19 mouse cellular contexts compared by ENCODE assay signal in the genomic region with DNA sequence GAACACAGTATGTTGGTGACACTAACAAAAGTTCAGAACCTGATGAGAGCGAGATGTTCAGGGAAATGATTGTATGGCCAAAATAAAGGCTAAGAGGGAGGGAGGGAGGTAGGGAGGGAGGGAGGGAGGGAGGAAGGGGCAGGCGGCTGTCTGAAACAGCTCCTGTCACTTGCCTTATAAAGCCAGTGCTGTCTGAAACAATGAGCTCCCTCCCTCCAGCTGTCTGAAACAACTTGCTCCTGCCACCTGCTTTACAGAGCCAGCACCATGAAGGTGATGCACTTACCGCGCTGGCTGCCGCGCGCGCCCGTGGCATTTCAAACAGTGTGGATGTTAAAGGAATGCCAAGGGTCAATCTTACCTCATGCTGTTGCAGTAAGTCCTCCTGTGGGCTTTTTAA.
DNase-seq lines count a peak whose midpoint lies in the region; ATAC-seq and TF ChIP-seq lines count a peak whose summit lies in the region.
"Had no signal": no experiment of that assay in that cellular context is flagged by ENCODE, and none has a peak within 500 bp of the region (broad histone marks: within the 10 kb centered on the region; RNA-seq: fewer than 3 reads in every experiment).

No protein-coding gene starts in this region.

- no peak overlapping the region for H3K9ac ChIP-seq in forebrain, embryonic 11.5 days (ENCODE audit: low read length)
- no peak overlapping the region for H3K9ac ChIP-seq in forebrain, postnatal 0 days
- H3K9ac ChIP-seq in hindbrain, embryonic 12.5 days = no peak overlapping the region
- no peak overlapping the region for H3K9ac ChIP-seq in hindbrain, embryonic 11.5 days (ENCODE audit: low read depth, low read length)
- H3K9ac ChIP-seq in midbrain, embryonic 16.5 days (ENCODE audit: low read depth, low read length) = no peak overlapping the region
- no peak overlapping the region for H3K9ac ChIP-seq in midbrain, embryonic 11.5 days (ENCODE audit: low read length)
- H3K9ac ChIP-seq in hindbrain, embryonic 16.5 days (ENCODE audit: low read depth, low read length) = no peak overlapping the region
- H3K9ac ChIP-seq: limb, embryonic 13.5 days; liver, embryonic 14.5 days; stomach, embryonic 15.5 days had no signal

- H3K9me3 ChIP-seq in forebrain, embryonic 11.5 days (ENCODE audit: control insufficient read depth, low read length) = no peaks in the 10 kb centered on the region
- H3K9me3 ChIP-seq in forebrain, postnatal 0 days (ENCODE audit: low read length) = no peaks in the 10 kb centered on the region
- no peaks in the 10 kb centered on the region for H3K9me3 ChIP-seq in hindbrain, embryonic 12.5 days (replicated peaks)
- H3K9me3 ChIP-seq in hindbrain, embryonic 11.5 days (ENCODE audit: control insufficient read depth, low read length) = no peaks in the 10 kb centered on the region
- no peaks in the 10 kb centered on the region for H3K9me3 ChIP-seq in midbrain, embryonic 16.5 days (replicated peaks; ENCODE audit: control insufficient read depth, low read length, poor library complexity, severe bottlenecking)
- no peaks in the 10 kb centered on the region for H3K9me3 ChIP-seq in midbrain, embryonic 11.5 days (ENCODE audit: control insufficient read depth, low read length)
- no peaks in the 10 kb centered on the region for H3K9me3 ChIP-seq in hindbrain, embryonic 16.5 days (ENCODE audit: control insufficient read depth, low read length)
- H3K9me3 ChIP-seq: limb, embryonic 13.5 days; stomach, embryonic 15.5 days had no signal

- no peak overlapping the region for H3K4me2 ChIP-seq in forebrain, embryonic 11.5 days (ENCODE audit: low read depth, low read length, severe bottlenecking)
- no peak overlapping the region for H3K4me2 ChIP-seq in forebrain, postnatal 0 days (ENCODE audit: low read depth)
- 0 out of 2 replicates have a peak overlapping the region, but pooled peaks have one; percentile 19 for H3K4me2 ChIP-seq in hindbrain, embryonic 12.5 days (replicated peaks)
- no peak overlapping the region for H3K4me2 ChIP-seq in hindbrain, embryonic 11.5 days (replicated peaks; ENCODE audit: low read depth, low read length)
- H3K4me2 ChIP-seq in midbrain, embryonic 16.5 days (ENCODE audit: low read length) = peak overlapping the region; percentile 13; the same call in 1 of the 2 replicates
- no peak overlapping the region for H3K4me2 ChIP-seq in midbrain, embryonic 11.5 days
- H3K4me2 ChIP-seq in hindbrain, embryonic 16.5 days (ENCODE audit: low read length) = no peak overlapping the region
- H3K4me2 ChIP-seq: limb, embryonic 13.5 days; stomach, embryonic 15.5 days had no signal

- TF ChIP-seq CTCF in forebrain, postnatal 0 days (IDR thresholded peaks at IDR 0.05; ENCODE audit: low read depth) = no peak

- no peaks in the 10 kb centered on the region; the same call in 1 of the 2 replicates for H3K4me1 ChIP-seq in forebrain, embryonic 11.5 days (replicated peaks; ENCODE audit: control insufficient read depth, insufficient read depth, low read length)
- 0 out of 2 replicates have a peak, but pooled peaks cover 4% of the 10 kb centered on the region for H3K4me1 ChIP-seq in forebrain, postnatal 0 days (ENCODE audit: insufficient read depth)
- H3K4me1 ChIP-seq in hindbrain, embryonic 12.5 days = peaks cover 8% of the 10 kb centered on the region
- no peaks in the 10 kb centered on the region for H3K4me1 ChIP-seq in hindbrain, embryonic 11.5 days (replicated peaks; ENCODE audit: control insufficient read depth, insufficient read depth, low read length)
- peaks cover 5% of the 10 kb centered on the region; the same call in 1 of the 2 replicates for H3K4me1 ChIP-seq in midbrain, embryonic 16.5 days (ENCODE audit: control insufficient read depth, insufficient read depth, low read length)
- no peaks in the 10 kb centered on the region for H3K4me1 ChIP-seq in midbrain, embryonic 11.5 days (ENCODE audit: control insufficient read depth, insufficient read depth, low read length)
- peaks cover 4% of the 10 kb centered on the region for H3K4me1 ChIP-seq in hindbrain, embryonic 16.5 days (ENCODE audit: control insufficient read depth, insufficient read depth, low read depth, low read length)
- H3K4me1 ChIP-seq: stomach, embryonic 15.5 days had no signal

- no peak overlapping the region for H3K27ac ChIP-seq in forebrain, embryonic 11.5 days (ENCODE audit: low read depth, low read length)
- no peak overlapping the region for H3K27ac ChIP-seq in forebrain, postnatal 0 days (ENCODE audit: low read depth, low read length)
- H3K27ac ChIP-seq in hindbrain, embryonic 12.5 days = no peak overlapping the region
- H3K27ac ChIP-seq in hindbrain, embryonic 11.5 days (ENCODE audit: low read depth, low read length) = no peak overlapping the region
- H3K27ac ChIP-seq in midbrain, embryonic 16.5 days (ENCODE audit: low read length) = no peak overlapping the region
- no peak overlapping the region for H3K27ac ChIP-seq in midbrain, embryonic 11.5 days (ENCODE audit: low read depth, low read length)
- no peak overlapping the region for H3K27ac ChIP-seq in hindbrain, embryonic 16.5 days (ENCODE audit: low read depth, low read length)
- H3K27ac ChIP-seq: left cerebral cortex, adult 2 months; limb, embryonic 13.5 days; liver, embryonic 14.5 days; stomach, embryonic 15.5 days had no signal

- H3K27me3 ChIP-seq in forebrain, embryonic 11.5 days (ENCODE audit: control insufficient read depth, insufficient read depth, low read length) = no peaks in the 10 kb centered on the region
- H3K27me3 ChIP-seq in forebrain, postnatal 0 days (ENCODE audit: insufficient read depth, low read length) = no peaks in the 10 kb centered on the region
- peaks cover 8% of the 10 kb centered on the region; the same call in 1 of the 2 replicates for H3K27me3 ChIP-seq in hindbrain, embryonic 12.5 days
- no peaks in the 10 kb centered on the region for H3K27me3 ChIP-seq in hindbrain, embryonic 11.5 days (ENCODE audit: control insufficient read depth, insufficient read depth, low read length)
- H3K27me3 ChIP-seq in midbrain, embryonic 16.5 days (ENCODE audit: control insufficient read depth, insufficient read depth, low read depth, low read length) = no peaks in the 10 kb centered on the region
- H3K27me3 ChIP-seq in midbrain, embryonic 11.5 days (ENCODE audit: control insufficient read depth, insufficient read depth, low read length) = no peaks in the 10 kb centered on the region
- no peaks in the 10 kb centered on the region for H3K27me3 ChIP-seq in hindbrain, embryonic 16.5 days (replicated peaks; ENCODE audit: control insufficient read depth, insufficient read depth, low read length)
- H3K27me3 ChIP-seq: stomach, embryonic 15.5 days had no signal

- peak; percentile 34; the same call in 1 of the 2 replicates for ATAC-seq in forebrain, embryonic 11.5 days (replicated peaks; ENCODE audit: low FRiP score)
- ATAC-seq in forebrain, postnatal 0 days = no peak
- 0 out of 2 replicates have a peak, but pooled peaks have one; percentile 23 for ATAC-seq in hindbrain, embryonic 12.5 days (ENCODE audit: low FRiP score)
- no peak for ATAC-seq in hindbrain, embryonic 11.5 days (ENCODE audit: low FRiP score)
- peak; percentile 50; the same call in 1 of the 2 replicates for ATAC-seq in midbrain, embryonic 16.5 days
- ATAC-seq in midbrain, embryonic 11.5 days (ENCODE audit: low FRiP score) = no peak
- 0 out of 2 replicates have a peak, but pooled peaks have one; percentile 44 for ATAC-seq in hindbrain, embryonic 16.5 days

- no peak for DNase-seq in forebrain, embryonic 11.5 days (ENCODE audit: low spot score)
- no peak for DNase-seq in forebrain, postnatal 0 days
- DNase-seq in hindbrain, embryonic 11.5 days (ENCODE audit: low spot score) = no peak
- DNase-seq in midbrain, embryonic 11.5 days (ENCODE audit: low spot score, missing footprints) = no peak
- DNase-seq in lung, postnatal 10 days = no peak
- DNase-seq: adrenal gland, adult 2 months; cerebellum, adult 11-12 months; gastrocnemius, postnatal 14 days; kidney, adult 18-20 months; kidney, postnatal 10 days; lung, postnatal 14 days; spleen, adult 18-20 months had no signal

- no peaks in the 10 kb centered on the region for H3K36me3 ChIP-seq in forebrain, embryonic 11.5 days (ENCODE audit: control insufficient read depth, insufficient read depth, low read length)
- no peaks in the 10 kb centered on the region for H3K36me3 ChIP-seq in forebrain, postnatal 0 days (ENCODE audit: insufficient read depth)
- H3K36me3 ChIP-seq in hindbrain, embryonic 12.5 days = no peaks in the 10 kb centered on the region
- H3K36me3 ChIP-seq in hindbrain, embryonic 11.5 days (ENCODE audit: control insufficient read depth, insufficient read depth, low read length) = no peaks in the 10 kb centered on the region
- no peaks in the 10 kb centered on the region for H3K36me3 ChIP-seq in midbrain, embryonic 16.5 days (ENCODE audit: control insufficient read depth, insufficient read depth, low read length)
- no peaks in the 10 kb centered on the region; the same call in 1 of the 2 replicates for H3K36me3 ChIP-seq in midbrain, embryonic 11.5 days (ENCODE audit: control insufficient read depth, insufficient read depth, low read length)
- no peaks in the 10 kb centered on the region for H3K36me3 ChIP-seq in hindbrain, embryonic 16.5 days (ENCODE audit: control insufficient read depth, insufficient read depth, low read length)
- H3K36me3 ChIP-seq: limb, embryonic 13.5 days; stomach, embryonic 15.5 days had no signal

- WGBS in forebrain, embryonic 11.5 days = 9% methylated on average over 9 of the region's 9 CpGs
- 16% methylated on average over 9 of the region's 9 CpGs for WGBS in forebrain, postnatal 0 days
- WGBS in hindbrain, embryonic 12.5 days = 20% methylated on average over 9 of the region's 9 CpGs
- WGBS in hindbrain, embryonic 11.5 days = 16% methylated on average over 9 of the region's 9 CpGs
- WGBS in midbrain, embryonic 16.5 days = 21% methylated on average over 9 of the region's 9 CpGs
- WGBS in midbrain, embryonic 11.5 days = 18% methylated on average over 9 of the region's 9 CpGs
- WGBS in hindbrain, embryonic 16.5 days = 11% methylated on average over 9 of the region's 9 CpGs

- no peak overlapping the region for H3K4me3 ChIP-seq in forebrain, embryonic 11.5 days (ENCODE audit: low read depth, low read length)
- no peak overlapping the region for H3K4me3 ChIP-seq in forebrain, postnatal 0 days (ENCODE audit: low read depth, low read length)
- no peak overlapping the region for H3K4me3 ChIP-seq in hindbrain, embryonic 12.5 days
- H3K4me3 ChIP-seq in hindbrain, embryonic 11.5 days (ENCODE audit: low read depth, low read length) = no peak overlapping the region
- no peak overlapping the region for H3K4me3 ChIP-seq in midbrain, embryonic 16.5 days (ENCODE audit: low read depth, low read length)
- H3K4me3 ChIP-seq in midbrain, embryonic 11.5 days (ENCODE audit: low read depth, low read length) = no peak overlapping the region
- no peak overlapping the region for H3K4me3 ChIP-seq in hindbrain, embryonic 16.5 days (ENCODE audit: low read length)
- H3K4me3 ChIP-seq: left cerebral cortex, adult 2 months; limb, embryonic 13.5 days; stomach, embryonic 15.5 days had no signal

Comparison
In these comparisons a context has a peak if more than half of its experiments do, and no peak if none do; other contexts are left out.
1. ATAC-seq: peak in forebrain, embryonic 11.5 days (single experiment), hindbrain, embryonic 12.5 days (single experiment), midbrain, embryonic 16.5 days (single experiment) and hindbrain, embryonic 16.5 days (single experiment); none in forebrain, postnatal 0 days (single experiment), hindbrain, embryonic 11.5 days (single experiment) and midbrain, embryonic 11.5 days (single experiment).
2. H3K4me2 ChIP-seq: peak in hindbrain, embryonic 12.5 days (single experiment) and midbrain, embryonic 16.5 days (single experiment); none in forebrain, embryonic 11.5 days (single experiment), forebrain, postnatal 0 days (single experiment), hindbrain, embryonic 11.5 days (single experiment), midbrain, embryonic 11.5 days (single experiment) and hindbrain, embryonic 16.5 days (single experiment).